ENCODE assay signal across 7 mouse cellular contexts in genomic region chr1:131153018-131153629, GRCm38 (mm10). TPM values are rescaled to one million over a fixed set of nuclear protein-coding genes. Genes with fewer than 3 reads are reported as not detected.
A peak's percentile ranks its signal among the peaks of the same experiment; 100 is the strongest.
DNase-seq lines count a peak whose midpoint lies in the region; ATAC-seq lines count a peak whose summit lies in the region.

Gene Eif2d, plus strand, starts transcription at chr1:131153181.

- WGBS in embryonic facial prominence, embryonic 11.5 days = under 1% methylated on average over 27 of the region's 27 CpGs
- under 1% methylated on average over 27 of the region's 27 CpGs for WGBS in limb, embryonic 10.5 days
- WGBS in midbrain, embryonic 13.5 days = 0% methylated on average over 27 of the region's 27 CpGs

- ATAC-seq in embryonic facial prominence, embryonic 11.5 days (replicated peaks; ENCODE audit: insufficient number of reproducible peaks, low FRiP score, low TSS enrichment, low read depth) = peak; percentile 98
- peak; percentile 100 for ATAC-seq in granulocyte monocyte progenitor cell, adult 5-6 weeks (replicated peaks; ENCODE audit: poor library complexity, severe bottlenecking)
- peak; percentile 99 for ATAC-seq in midbrain, embryonic 13.5 days

- no peaks in the 10 kb centered on the region for H3K4me1 ChIP-seq in embryonic facial prominence, embryonic 11.5 days (ENCODE audit: control insufficient read depth, insufficient read depth, low read length)
- H3K4me1 ChIP-seq in limb, embryonic 10.5 days = peaks cover 7% of the 10 kb centered on the region
- H3K4me1 ChIP-seq in midbrain, embryonic 13.5 days (replicated peaks) = peaks cover 14% of the 10 kb centered on the region

- H3K4me2 ChIP-seq in embryonic facial prominence, embryonic 11.5 days (ENCODE audit: low read depth, low read length) = peak within 1 kb of the TSS; percentile 71
- H3K4me2 ChIP-seq in midbrain, embryonic 13.5 days (replicated peaks) = peak within 1 kb of the TSS; percentile 68

- H3K9ac ChIP-seq in embryonic facial prominence, embryonic 11.5 days (replicated peaks; ENCODE audit: low read length) = peak within 1 kb of the TSS; percentile 74
- H3K9ac ChIP-seq in midbrain, embryonic 13.5 days (replicated peaks) = peak within 1 kb of the TSS; percentile 73

- DNase-seq in adrenal gland, postnatal 10 days = peak; percentile 94
- peak; percentile 95 for DNase-seq in embryonic facial prominence, embryonic 11.5 days (ENCODE audit: low spot score)
- peak; percentile 85 for DNase-seq in kidney, adult 11 months
- DNase-seq in limb, embryonic 10.5 days (ENCODE audit: low spot score) = peak; percentile 95
- DNase-seq in spleen, adult 18-20 months = peak; percentile 70 to 81

- no peaks in the 10 kb centered on the region for H3K36me3 ChIP-seq in embryonic facial prominence, embryonic 11.5 days (replicated peaks; ENCODE audit: control insufficient read depth, insufficient read depth, low read depth, low read length)
- peaks cover 11% of the 10 kb centered on the region for H3K36me3 ChIP-seq in limb, embryonic 10.5 days
- peaks cover 4% of the 10 kb centered on the region for H3K36me3 ChIP-seq in midbrain, embryonic 13.5 days

- H3K9me3 ChIP-seq in embryonic facial prominence, embryonic 11.5 days (replicated peaks; ENCODE audit: control insufficient read depth, low read length) = no peaks in the 10 kb centered on the region
- no peaks in the 10 kb centered on the region for H3K9me3 ChIP-seq in limb, embryonic 10.5 days (replicated peaks)
- H3K9me3 ChIP-seq in midbrain, embryonic 13.5 days = no peaks in the 10 kb centered on the region

- H3K4me3 ChIP-seq in embryonic facial prominence, embryonic 11.5 days (ENCODE audit: low read depth, low read length) = peak within 1 kb of the TSS; percentile 63
- peak within 1 kb of the TSS; percentile 76 for H3K4me3 ChIP-seq in limb, embryonic 10.5 days
- H3K4me3 ChIP-seq in midbrain, embryonic 13.5 days (replicated peaks) = peak within 1 kb of the TSS; percentile 64

- no peak within 1 kb of the TSS for H3K27ac ChIP-seq in embryonic facial prominence, embryonic 11.5 days (replicated peaks; ENCODE audit: low read depth, low read length)
- peak within 1 kb of the TSS; percentile 86 for H3K27ac ChIP-seq in limb, embryonic 10.5 days
- no peak within 1 kb of the TSS for H3K27ac ChIP-seq in midbrain, embryonic 13.5 days

- H3K27me3 ChIP-seq in embryonic facial prominence, embryonic 11.5 days (ENCODE audit: control insufficient read depth, insufficient read depth, low read length) = no peaks in the 10 kb centered on the region
- no peaks in the 10 kb centered on the region for H3K27me3 ChIP-seq in limb, embryonic 10.5 days (ENCODE audit: low read depth, poor library complexity, severe bottlenecking)
- 0 out of 2 replicates have a peak, but pooled peaks cover 5% of the 10 kb centered on the region for H3K27me3 ChIP-seq in midbrain, embryonic 13.5 days

RNA-seq across cellular contexts. Expression of gene Eif2d, which starts in this region (rescaled TPM):
- 10 to 100 TPM; 40.3 to 50.5 TPM for total RNA-seq in adrenal gland, postnatal 10 days (2021)
- polyA plus RNA-seq in embryonic facial prominence, embryonic 11.5 days (2014; fragmentation: Nextera tagmentation; extraction: Ambion mirVana) = 63.6 and 66.9 TPM in 2 replicates
- 43.3 and 44.9 TPM in 2 replicates for total RNA-seq in granulocyte monocyte progenitor cell, adult 5-6 weeks (2014; fragmentation: Nextera tagmentation)
- total RNA-seq in granulocyte monocyte progenitor cell, adult 5-6 weeks (2017) = 17.1 and 25.6 TPM in 2 replicates
- polyA plus RNA-seq in limb, embryonic 10.5 days (2016; fragmentation: Nextera tagmentation; extraction: Ambion mirVana) = 73.5 and 76.7 TPM in 2 replicates
- polyA plus RNA-seq in midbrain, embryonic 13.5 days (2015; fragmentation: Nextera tagmentation; extraction: Ambion mirVana) = 49.3 and 53.8 TPM in 2 replicates
